Mouse (Mus musculus): ENCODE measurements around the gene Gm21830.
"Not testable (repeated sequence)": the region's sequence is repeated elsewhere in the genome, so short reads cannot be mapped to it uniquely, and the experiment has no call there.

The Gm21830 gene

DNA sequence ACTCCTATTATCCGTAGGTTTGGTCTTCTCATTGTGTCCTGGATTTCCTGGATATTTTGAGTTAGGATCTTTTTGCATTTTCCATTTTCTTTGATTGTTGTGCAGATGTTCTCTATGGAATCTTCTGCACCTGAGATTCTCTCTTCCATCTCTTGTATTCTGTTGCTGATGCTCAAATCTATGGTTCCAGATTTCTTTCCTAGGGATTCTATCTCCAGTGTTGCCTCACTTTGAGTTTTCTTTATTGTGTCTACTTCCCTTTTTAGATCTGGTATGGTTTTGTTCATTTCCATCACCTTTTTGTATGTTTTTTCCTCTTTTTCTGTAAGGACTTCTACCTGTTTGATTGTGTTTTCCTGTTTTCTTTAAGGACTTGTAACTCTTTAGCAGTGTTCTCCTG is at the start of gene Gm21830:
TSS of gene Gm21830 (plus strand) at position 301 of the 400 bp plus-strand sequence.
- DNase-seq (ENCODE audit: low read depth, low spot score), result not testable (repeated sequence)

DNA sequence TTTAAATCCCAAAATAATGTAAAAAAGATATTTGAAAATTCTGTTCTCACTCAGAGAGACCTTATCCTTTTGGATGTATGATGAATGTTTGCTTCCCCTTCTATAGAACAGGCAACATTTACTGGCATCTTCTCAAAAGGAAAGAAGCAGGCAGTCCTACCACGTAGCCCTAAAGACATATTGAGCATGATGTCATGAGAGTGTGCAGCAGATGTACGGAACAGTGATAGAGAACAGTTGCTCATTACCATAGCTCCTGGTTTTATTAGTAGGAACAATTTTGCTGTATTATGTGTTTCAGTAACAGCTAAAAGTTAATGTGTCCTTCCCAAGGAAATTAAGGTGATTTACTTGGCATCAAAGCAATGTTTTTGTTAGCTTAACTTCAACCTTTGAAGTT is 49.0 kb upstream of the Gm21830 start:
- no peak for DNase-seq (ENCODE audit: low read depth, low spot score)

- no peak for DNase-seq (ENCODE audit: low read depth, low spot score)
These were observed 35.0 kb upstream of the Gm21830 start for GRCm38 (mm10) chr2:67378504-67378903.

DNA sequence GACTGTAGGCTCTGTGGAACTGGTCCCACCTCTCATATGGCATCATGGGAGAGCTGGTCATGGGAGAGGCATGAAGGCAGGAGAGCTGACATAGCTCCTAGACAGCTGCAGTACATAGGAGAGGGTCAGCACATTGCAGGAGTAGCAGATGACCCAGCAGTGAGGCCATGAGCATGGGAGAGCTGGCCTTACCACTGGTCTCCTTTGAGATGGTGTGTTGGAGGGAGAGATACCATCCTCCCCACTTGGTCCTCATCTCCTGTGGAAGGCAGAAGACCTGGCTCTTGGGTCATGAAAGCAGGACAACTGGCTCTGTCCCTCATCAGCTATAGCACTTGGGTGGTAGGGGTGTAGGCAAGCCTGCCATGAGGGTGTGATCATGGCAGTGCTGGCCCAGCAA is 7.3 kb downstream of the Gm21830 start:
- no peak for DNase-seq (ENCODE audit: low read depth, low spot score)

DNA sequence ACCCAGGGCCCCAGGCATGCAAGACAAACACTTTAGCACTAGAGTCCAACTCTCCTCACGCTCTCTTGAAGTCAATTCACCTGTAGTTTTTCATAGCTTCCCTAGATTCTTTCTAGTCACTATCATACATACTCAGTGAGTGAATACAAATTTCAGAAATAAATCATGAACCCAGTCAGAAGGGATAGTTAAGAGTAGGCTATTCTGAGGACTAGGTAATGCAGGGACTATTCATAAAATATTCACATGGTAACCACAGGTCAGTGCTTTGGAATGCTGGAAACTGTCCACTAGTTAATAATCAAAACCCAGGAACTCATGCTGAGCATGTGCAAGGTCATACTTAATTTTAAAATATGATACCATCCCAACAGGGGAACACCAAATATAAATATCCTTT is 9.3 kb downstream of the Gm21830 start:
- no peak for DNase-seq (ENCODE audit: low read depth, low spot score)

GRCm38 (mm10) chr2:67433081-67433480 is 19.6 kb downstream of the Gm21830 start, which contains the start of gene Gm26727:
Gm26727 (minus strand) TSS chr2:67433181.
- DNase-seq (ENCODE audit: low read depth, low spot score), result no peak

- DNase-seq (ENCODE audit: low read depth, low spot score), result no peak
These were observed 24.8 kb downstream of the Gm21830 start for GRCm38 (mm10) chr2:67438309-67438708.

DNA sequence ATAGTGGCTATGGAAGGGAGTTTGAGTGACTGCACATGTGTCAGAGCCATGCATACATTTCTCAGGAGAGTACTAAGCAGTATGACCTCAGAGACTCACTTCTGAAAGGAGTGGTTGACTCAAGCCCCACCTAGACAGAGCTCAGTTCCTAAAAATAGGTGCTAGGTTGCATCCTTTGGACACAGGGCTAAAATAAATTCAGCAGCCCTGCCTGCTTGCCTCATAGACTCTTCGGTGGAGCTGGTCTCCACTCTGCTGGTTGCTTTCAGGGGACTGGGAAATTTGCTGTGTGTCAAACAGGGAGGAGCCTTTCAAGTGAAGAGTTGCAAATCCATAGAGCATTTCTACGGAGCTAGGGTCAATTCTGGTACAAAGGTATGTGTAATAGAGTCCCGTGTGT is 32.3 kb downstream of the Gm21830 start, which contains the start of gene Xirp2:
TSS of gene Xirp2 (plus strand) at position 223 of the 400 bp plus-strand sequence.
- DNase-seq (ENCODE audit: low read depth, low spot score), result no peak

DNA sequence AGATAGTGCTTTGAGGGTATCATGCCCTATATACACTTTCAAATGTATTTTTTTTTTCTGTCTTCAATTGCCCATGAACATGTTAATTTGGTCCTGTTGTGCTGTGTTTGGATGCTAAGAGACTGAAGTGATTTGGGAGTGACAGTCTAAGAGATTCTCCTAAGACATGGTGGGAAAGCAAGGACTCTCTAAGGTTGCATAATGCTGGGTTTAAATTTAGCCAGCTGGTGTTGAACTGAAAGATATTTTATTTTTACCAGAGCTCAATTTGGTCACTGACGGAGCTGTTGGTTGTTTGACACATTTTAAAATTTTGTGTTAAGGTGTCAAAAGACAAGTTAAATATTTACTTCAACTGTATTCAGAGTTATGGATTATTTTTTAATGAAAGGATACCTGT is 33.2 kb downstream of the Gm21830 start:
- no peak for DNase-seq (ENCODE audit: low read depth, low spot score)

- DNase-seq (ENCODE audit: low read depth, low spot score), result no peak
These were observed 33.7 kb downstream of the Gm21830 start for GRCm38 (mm10) chr2:67447206-67447605.

DNA sequence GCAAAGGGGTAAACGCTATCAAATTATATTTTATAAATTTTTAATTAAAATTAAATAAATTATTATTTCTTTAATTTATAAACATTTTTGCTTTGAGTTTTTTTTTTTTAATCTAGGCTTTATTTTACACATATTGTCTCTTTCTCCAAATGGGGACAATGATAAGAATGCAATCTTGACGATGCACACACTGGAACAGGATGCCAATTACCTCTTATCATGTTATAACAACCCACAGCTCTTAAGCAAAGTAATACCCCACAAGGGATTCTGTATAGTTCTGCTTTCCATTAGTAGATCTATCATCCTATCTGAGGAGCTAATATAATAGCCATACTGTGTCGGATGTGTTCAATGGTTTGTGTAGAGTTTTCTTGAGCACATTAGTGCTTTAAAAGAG is 47.3 kb downstream of the Gm21830 start:
- no peak for DNase-seq (ENCODE audit: low read depth, low spot score)

DNA sequence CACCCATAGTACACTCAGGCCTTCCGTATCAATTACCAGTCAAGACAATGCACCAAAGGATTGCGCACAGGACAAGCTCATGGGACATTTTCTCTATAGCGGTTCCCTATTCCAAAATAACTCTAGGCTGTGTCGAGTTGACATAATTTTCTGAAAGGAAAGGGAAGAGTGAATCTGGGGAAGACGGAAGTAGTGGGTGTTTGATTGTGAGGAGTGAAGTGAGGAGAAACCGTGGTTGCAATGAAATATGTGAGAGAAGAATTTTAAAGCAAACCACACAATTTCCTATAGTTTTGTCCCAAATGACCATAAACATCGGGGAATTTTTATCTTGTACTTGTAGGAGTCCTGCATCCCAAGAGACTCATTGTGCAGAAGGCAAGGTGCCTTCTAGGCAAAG is 53.5 kb downstream of the Gm21830 start:
- DNase-seq (ENCODE audit: low read depth, low spot score), result no peak

GRCm38 (mm10) chr2:67470030-67470429 is 56.5 kb downstream of the Gm21830 start:
- not testable (repeated sequence) for DNase-seq (ENCODE audit: low read depth, low spot score)

GRCm38 (mm10) chr2:67477753-67478152 is 64.2 kb downstream of the Gm21830 start:
- peak; percentile 43 for DNase-seq (ENCODE audit: low read depth, low spot score)

DNA sequence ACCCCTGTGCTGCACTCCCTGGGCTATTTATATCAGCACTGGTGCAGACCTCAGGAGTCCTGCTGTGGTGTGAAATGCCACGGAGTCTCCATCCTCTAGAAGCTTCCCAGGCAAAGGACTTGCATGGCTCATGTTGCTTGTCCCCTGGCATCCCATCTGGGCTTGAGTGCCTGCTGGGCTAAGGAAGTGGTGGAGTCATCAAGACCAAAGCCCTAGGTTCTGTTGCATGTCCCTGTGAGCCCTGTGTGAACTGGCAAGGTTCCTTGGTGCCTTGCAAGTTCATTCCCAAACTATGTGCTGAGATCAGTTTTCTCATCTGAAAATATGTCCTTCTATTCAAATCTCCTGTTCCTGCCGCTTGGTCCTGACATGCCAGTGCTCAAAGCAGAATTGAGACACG is 67.5 kb downstream of the Gm21830 start:
- DNase-seq (ENCODE audit: low read depth, low spot score), result no peak
